Mouse (Mus musculus) hindbrain, embryonic 16.5 days (tissue): ENCODE results near the gene Gm21773. TPM values are rescaled to one million over a fixed set of nuclear protein-coding genes. Genes with fewer than 3 reads are reported as not detected.
"Not testable (repeated sequence)": the region's sequence is repeated elsewhere in the genome, so short reads cannot be mapped to it uniquely, and the experiment has no call there.

Experiments used
- ATAC-seq: fragments of 200-750 bp; cut with Nextera tagmentation; 2 replicates; pipeline ENCODE4 v1.8.0; 2017; ENCODE audit warnings: moderate TSS enrichment, moderate library complexity
- H3K27ac ChIP-seq: fragments of 300-500 bp; sonication (generic); 2 replicates; pipeline ENCODE4 v1.5.1; 2014; ENCODE audit warnings: low read depth, mild to moderate bottlenecking, control low read depth, low read length, moderate library complexity
- H3K27me3 ChIP-seq: fragments of 300-500 bp; sonication (generic); replicated peaks from 2 replicates; pipeline ENCODE4 v1.6.1; 2014; ENCODE audit warnings: low read length; ENCODE audit not compliant: control insufficient read depth, insufficient read depth
- H3K36me3 ChIP-seq: fragments of 300-500 bp; sonication (generic); 2 replicates; pipeline ENCODE4 v1.6.1; 2014; ENCODE audit warnings: mild to moderate bottlenecking, low read length, moderate library complexity, mixed read lengths; ENCODE audit not compliant: control insufficient read depth, insufficient read depth
- H3K4me1 ChIP-seq: fragments of 300-500 bp; sonication (generic); 2 replicates; pipeline ENCODE4 v1.6.1; 2014; ENCODE audit warnings: low read depth, low read length; ENCODE audit not compliant: control insufficient read depth, insufficient read depth
- H3K4me2 ChIP-seq: fragments of 300-500 bp; sonication (generic); 2 replicates; pipeline ENCODE4 v1.6.1; 2014; ENCODE audit warnings: mild to moderate bottlenecking, low read length, control low read depth, moderate library complexity
- H3K4me3 ChIP-seq: fragments of 300-500 bp; sonication (generic); 2 replicates; pipeline ENCODE4 v1.5.1; 2014; ENCODE audit warnings: mild to moderate bottlenecking, low read length, control low read depth, moderate library complexity
- H3K9ac ChIP-seq: fragments of 300-500 bp; sonication (generic); 2 replicates; pipeline ENCODE4 v1.6.1; 2014; ENCODE audit warnings: low read depth, mild to moderate bottlenecking, control low read depth, low read length, moderate library complexity
- H3K9me3 ChIP-seq: fragments of 300-500 bp; sonication (generic); 2 replicates; pipeline ENCODE4 v1.6.1; 2014; ENCODE audit warnings: mild to moderate bottlenecking, low read length, moderate library complexity; ENCODE audit not compliant: control insufficient read depth
- WGBS: fragments of 180-500 bp; shearing (Covaris S2); extraction: QIAGEN DNeasy Blood & Tissue Kit; methylation state at CpG from one replicate; pipeline ENCODE4 v1.1.7; 2014; 5-methylcytosine and 5-hydroxymethylcytosine counted together
- polyA plus RNA-seq: library from polyadenylated mRNA; unstranded; fragments of >200 nt; fragmentation: Nextera tagmentation; extraction: Ambion mirVana; gene quantifications from 2 replicates; pipeline ENCODE4 v1.2.1, GENCODE M21; 2015

Gene Gm21773
- polyA plus RNA-seq = not detected in 2 replicates

- H3K9me3 ChIP-seq, H3K9ac ChIP-seq, ATAC-seq, H3K4me3 ChIP-seq, H3K27ac ChIP-seq, H3K4me2 ChIP-seq, H3K4me1 ChIP-seq, H3K36me3 ChIP-seq, H3K27me3 ChIP-seq: not testable (repeated sequence)
- WGBS = no CpG with 5 or more reads among the region's 2 CpGs
Measured at GRCm38 (mm10) chrY:25309260-25309659, at the start of gene Gm21773. TSS of gene Gm21773 (minus strand) at chrY:25309360.
